Mouse (Mus musculus) G1E-ER4 (cell line): Measurements from ENCODE around the gene Ssr4. TPM values are rescaled to one million over a fixed set of nuclear protein-coding genes. Genes with fewer than 3 reads are reported as not detected.

ENCODE experiments used
- GATA1 ChIP-seq: IDR thresholded peaks from one replicate; pipeline ENCODE4 v1.8.0; 2012; ENCODE audit warnings: low read length, inconsistent platforms
- polyA plus RNA-seq: library from polyadenylated mRNA; stranded (reverse); fragments of >175 nt; gene quantifications from 2 replicates; pipeline ENCODE4 v1.2.3, GENCODE M21; 2012

Ssr4 gene
- 18.1 and 22.8 TPM in 2 replicates for polyA plus RNA-seq

DNA sequence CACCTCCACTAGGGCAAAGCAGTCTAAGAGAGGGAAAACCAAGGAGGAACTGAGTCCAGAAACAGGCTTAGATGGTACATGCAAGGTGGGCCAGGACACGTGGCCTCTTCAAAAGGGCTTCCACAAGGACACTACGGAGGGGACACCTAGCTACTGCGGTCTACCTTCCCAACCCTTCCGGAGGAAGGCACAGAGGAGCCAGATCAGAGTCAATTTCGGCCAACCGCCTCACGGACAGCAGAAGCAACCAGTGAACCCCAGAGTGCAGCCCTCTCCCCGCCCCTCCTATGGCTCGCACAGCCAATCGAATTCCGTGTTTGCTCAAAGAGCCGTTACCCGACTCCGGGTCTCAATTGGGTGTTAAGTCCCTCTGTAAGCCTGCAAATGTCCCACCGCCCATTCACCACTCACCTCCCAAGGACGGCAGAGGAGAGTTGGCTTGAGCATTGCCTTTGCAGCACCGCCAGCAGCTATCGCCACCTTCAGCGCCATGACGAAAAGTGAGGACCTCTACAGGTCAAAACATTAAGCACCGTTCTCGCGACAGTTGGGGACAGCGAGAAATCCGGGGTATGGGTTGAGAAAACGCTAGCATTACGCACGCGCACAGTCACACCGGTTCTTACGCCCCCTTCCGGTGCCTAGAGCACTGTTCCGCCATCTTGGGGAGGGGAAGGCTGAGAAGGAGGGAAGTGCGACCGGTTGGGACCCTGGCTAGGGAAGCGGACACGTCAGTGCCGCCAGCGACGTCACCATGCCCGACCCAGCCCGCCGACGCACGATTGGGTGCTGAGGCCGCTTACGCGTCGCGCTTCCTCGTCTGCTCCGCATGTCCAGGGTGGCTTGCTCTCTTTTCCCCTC is at the start of gene Ssr4, which contains the start of gene Idh3g:
Gene Ssr4 (plus strand): TSS at position 665 of the 861 bp plus-strand sequence.
Gene Idh3g (minus strand): TSS at position 534 of the 861 bp plus-strand sequence.
- no peak for TF ChIP-seq GATA1

GRCm38 (mm10) chrX:73738155-73738554 is 48.7 kb upstream of the Ssr4 start:
- TF ChIP-seq GATA1, result no peak

DNA sequence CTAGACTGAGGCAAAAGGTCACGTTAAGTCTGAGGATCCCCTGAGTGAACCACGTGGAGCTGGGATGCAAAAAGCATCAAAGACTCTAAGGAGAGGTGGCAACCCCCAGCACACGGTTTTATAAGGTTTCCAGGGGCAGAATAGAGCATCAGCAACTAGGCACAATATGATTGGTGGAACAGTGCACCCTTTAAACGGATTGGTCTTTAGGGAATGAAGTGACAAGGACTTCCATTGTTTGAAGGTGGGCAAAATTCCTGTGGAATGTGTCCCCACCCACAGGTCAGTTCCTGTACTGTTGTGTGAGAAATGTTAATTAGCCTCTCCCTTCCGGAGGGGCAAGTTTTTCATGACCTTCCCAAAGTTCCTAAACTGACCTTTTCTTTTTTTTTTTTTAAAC is 47.7 kb upstream of the Ssr4 start:
- no peak for TF ChIP-seq GATA1

- TF ChIP-seq GATA1, result no peak
These were observed 41.9 kb upstream of the Ssr4 start for GRCm38 (mm10) chrX:73744774-73745481.

GRCm38 (mm10) chrX:73748977-73749376 is 37.9 kb upstream of the Ssr4 start:
- no peak for TF ChIP-seq GATA1

DNA sequence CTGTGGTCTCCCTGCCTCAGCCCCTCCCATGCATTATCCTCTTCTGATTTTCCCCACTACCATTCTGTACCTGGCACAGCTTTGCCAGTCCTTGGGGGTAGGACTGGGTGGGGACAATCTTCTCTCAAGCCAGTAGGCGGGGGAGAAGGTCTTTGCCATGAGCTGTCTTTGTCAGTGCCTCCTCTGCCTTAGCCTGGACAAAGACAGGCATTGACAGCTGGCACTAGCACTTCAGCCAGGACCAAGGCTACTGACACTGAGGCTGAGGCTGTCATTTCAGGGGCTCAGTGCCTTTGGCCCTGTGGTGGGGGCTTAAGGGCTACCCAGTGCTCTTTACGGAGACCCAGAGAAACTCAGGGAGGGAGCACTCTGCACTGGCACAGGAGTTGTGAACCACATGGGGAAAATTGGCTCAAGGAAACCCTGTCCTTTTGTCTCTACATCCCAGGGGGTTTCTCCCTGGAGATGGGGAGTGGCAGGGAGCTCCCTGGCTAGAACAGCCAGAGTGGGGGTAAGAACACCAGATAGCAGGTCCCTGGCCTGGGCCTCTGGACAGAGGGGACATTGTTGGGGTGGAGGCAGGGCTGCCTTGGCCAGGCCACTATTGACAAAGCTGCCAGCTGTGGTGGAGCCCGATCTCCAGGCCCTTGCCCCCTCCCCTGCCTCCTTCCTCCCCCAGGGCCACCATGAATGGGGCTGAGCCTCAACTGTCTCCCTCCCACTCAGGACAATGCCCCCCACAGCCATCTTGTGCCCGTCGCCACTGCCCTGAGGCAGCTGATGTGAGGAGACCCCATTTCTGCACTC is 30.3 kb upstream of the Ssr4 start, which contains the start of gene Plxnb3:
Gene Plxnb3 (plus strand): TSS at position 757 of the 807 bp plus-strand sequence.
- no peak for TF ChIP-seq GATA1

DNA sequence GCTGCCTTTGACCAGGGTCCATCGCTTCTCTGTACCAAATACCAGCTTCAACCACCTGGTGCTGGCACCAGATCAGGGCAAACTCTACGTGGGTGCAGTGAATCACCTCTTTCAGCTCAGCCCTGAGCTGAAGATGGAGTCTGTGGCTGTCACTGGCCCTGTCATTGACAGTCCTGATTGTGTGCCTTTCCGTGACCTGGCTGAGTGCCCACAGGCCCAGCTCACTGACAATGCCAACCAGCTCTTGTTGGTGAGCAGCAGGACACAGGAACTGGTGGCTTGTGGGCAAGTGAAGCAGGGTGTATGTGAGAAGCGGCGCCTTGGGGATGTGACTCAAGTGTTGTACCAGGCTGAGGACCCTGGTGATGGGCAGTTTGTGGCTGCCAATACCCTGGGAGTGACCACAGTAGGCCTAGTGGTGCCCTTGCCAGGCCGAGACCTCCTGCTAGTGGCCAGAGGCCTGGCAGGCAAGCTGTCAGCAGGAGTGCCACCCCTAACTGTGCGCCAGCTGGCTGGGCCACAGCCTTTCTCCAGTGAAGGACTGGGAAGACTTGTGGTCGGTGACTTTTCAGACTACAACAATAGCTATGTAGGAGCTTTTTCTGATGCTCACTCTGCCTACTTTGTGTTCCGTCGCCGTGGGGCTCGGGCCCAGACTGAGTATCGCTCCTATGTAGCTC is 28.1 kb upstream of the Ssr4 start:
- TF ChIP-seq GATA1, result no peak

GRCm38 (mm10) chrX:73765311-73765710 is 21.5 kb upstream of the Ssr4 start:
- TF ChIP-seq GATA1, result no peak

- TF ChIP-seq GATA1, result no peak
These were observed 19.6 kb upstream of the Ssr4 start for GRCm38 (mm10) chrX:73767267-73767666.

- no peak for TF ChIP-seq GATA1
These were observed 12.6 kb upstream of the Ssr4 start, which contains the start of gene Srpk3 for GRCm38 (mm10) chrX:73774168-73774760. Gene Srpk3 (plus strand): TSS chrX:73774405.

DNA sequence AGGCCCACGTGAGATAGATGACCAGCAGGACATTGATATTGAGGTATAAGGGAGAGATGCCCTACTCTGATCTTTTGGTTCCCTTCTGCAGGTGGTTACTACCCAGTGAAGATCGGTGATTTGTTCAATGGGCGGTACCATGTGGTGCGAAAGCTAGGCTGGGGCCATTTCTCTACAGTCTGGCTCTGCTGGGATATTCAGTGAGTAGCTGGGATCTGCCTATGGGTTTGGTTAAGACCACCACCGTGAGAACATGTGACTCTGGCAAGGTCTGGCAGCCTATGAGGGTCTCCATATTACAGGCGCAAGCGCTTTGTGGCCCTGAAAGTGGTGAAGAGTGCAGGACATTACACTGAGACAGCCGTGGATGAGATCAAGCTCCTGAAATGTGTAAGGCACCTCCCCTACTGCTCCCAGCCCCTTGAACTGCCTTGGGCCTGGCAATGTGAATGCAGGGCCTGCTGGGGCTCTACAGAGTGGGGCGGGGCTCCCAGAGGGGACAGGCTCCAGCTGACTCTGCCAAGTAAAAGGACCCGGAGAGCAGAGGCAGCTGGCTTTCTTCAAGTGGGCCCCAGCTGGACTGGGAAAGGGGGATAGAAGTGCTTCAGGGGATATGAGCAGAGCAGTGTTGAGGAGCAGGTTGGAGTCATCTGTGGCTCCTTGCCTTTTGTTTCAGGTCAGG is 11.9 kb upstream of the Ssr4 start:
- no peak for TF ChIP-seq GATA1

- no peak for TF ChIP-seq GATA1
These were observed 4.6 kb upstream of the Ssr4 start for GRCm38 (mm10) chrX:73782227-73782626.

- TF ChIP-seq GATA1, result no peak
These were observed 1.2 kb upstream of the Ssr4 start for GRCm38 (mm10) chrX:73785666-73786065.

DNA sequence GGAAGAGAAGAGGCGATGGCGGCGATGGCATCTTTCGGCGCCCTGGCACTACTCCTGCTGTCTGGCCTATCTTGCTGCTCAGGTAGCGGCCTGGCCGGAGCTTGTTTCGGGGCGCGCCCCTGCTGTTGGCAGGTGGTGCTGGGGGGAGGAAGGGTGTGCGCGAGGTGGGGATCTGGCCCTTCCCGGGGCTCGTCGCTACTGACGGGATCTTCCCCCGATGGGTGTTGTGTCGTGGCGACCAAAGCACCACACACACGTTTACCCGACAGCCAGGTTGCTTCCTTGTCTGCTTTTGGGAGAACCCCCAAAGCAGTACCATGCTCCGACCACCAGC is 364 bp downstream of the Ssr4 start:
- TF ChIP-seq GATA1, result no peak
